Mouse (Mus musculus) embryonic fibroblast, embryonic 13.5 days (primary cell): ENCODE measurements around the gene Itgal. TPM values are rescaled to one million over a fixed set of nuclear protein-coding genes. Genes with fewer than 3 reads are reported as not detected.
A peak's percentile ranks its signal among the peaks of the same experiment; 100 is the strongest.
"Not testable (repeated sequence)": the region's sequence is repeated elsewhere in the genome, so short reads cannot be mapped to it uniquely, and the experiment has no call there.

ENCODE experiments used
- H3K27ac ChIP-seq: 2 replicates; pipeline ENCODE4 v1.5.1; 2012; ENCODE audit warnings: low read length, control low read depth, inconsistent platforms; ENCODE audit not compliant: insufficient read depth
- H3K4me1 ChIP-seq: 2 replicates; pipeline ENCODE4 v1.6.1; 2011; ENCODE audit warnings: low read length; ENCODE audit not compliant: control insufficient read depth, insufficient read depth
- H3K4me3 ChIP-seq: 2 replicates; pipeline ENCODE4 v1.5.1; 2011; ENCODE audit warnings: mild to moderate bottlenecking, control low read depth, low read length; ENCODE audit not compliant: insufficient read depth
- CTCF ChIP-seq: IDR thresholded peaks from 2 replicates; pipeline ENCODE4 v1.5.1; 2011; ENCODE audit warnings: mild to moderate bottlenecking, control low read depth, low read length, moderate library complexity, borderline replicate concordance; ENCODE audit not compliant: insufficient read depth
- POLR2A ChIP-seq: IDR thresholded peaks from 2 replicates; pipeline ENCODE4 v1.6.1; 2011; ENCODE audit warnings: low read depth, mild to moderate bottlenecking, control low read depth, low read length, moderate library complexity
- polyA plus RNA-seq: library from polyadenylated mRNA; stranded (reverse); fragments of >200 nt; gene quantifications from 2 replicates; pipeline ENCODE4 v1.2.4, GENCODE M21; 2011; ENCODE audit warnings: low read depth; ENCODE audit not compliant: missing spikeins, insufficient read length

Itgal gene
- 0.20 and 0.56 TPM in 2 replicates for polyA plus RNA-seq

GRCm38 (mm10) chr7:127296098-127296497 lies at the start of gene Itgal:
Itgal (plus strand) TSS chr7:127296260.
- TF ChIP-seq CTCF (no peak), POLR2A (no peak)
- Histone ChIP-seq H3K4me1 (no peaks in the 10 kb centered on the region), H3K4me3 (no peak within 1 kb of the TSS), H3K27ac (no peak within 1 kb of the TSS)

GRCm38 (mm10) chr7:127250511-127250910 lies 45.5 kb upstream of the Itgal start:
- H3K4me1 ChIP-seq, H3K4me3 ChIP-seq, H3K27ac ChIP-seq: not testable (repeated sequence)

GRCm38 (mm10) chr7:127252414-127252813 lies 43.6 kb upstream of the Itgal start:
- Histone ChIP-seq H3K4me3 (no peak overlapping the region), H3K27ac (no peak overlapping the region)
- no peak for TF ChIP-seq CTCF
- no peak for TF ChIP-seq POLR2A

GRCm38 (mm10) chr7:127253341-127253740 lies 42.7 kb upstream of the Itgal start:
- Histone ChIP-seq H3K4me1 (no peaks in the 10 kb centered on the region), H3K27ac (no peak overlapping the region), H3K4me3 (no peak overlapping the region)
- TF ChIP-seq CTCF (no peak), POLR2A (no peak)

More at GRCm38 (mm10) chr7:127252414-127252813, 43.6 kb upstream of the Itgal start:
- H3K4me1 ChIP-seq: no peaks in the 10 kb centered on the region

GRCm38 (mm10) chr7:127253821-127254769 lies 42.0 kb upstream of the Itgal start:
- Histone ChIP-seq H3K4me3 (peak overlapping the region; percentile 36), H3K4me1 (no peaks in the 10 kb centered on the region), H3K27ac (peak overlapping the region; percentile 28; the same call in 1 of the 2 replicates)
- peak; percentile 34; the same call in 1 of the 2 replicates for TF ChIP-seq POLR2A
- TF ChIP-seq CTCF: no peak

GRCm38 (mm10) chr7:127255008-127255407 lies 41.1 kb upstream of the Itgal start:
- Histone ChIP-seq H3K27ac (0 out of 2 replicates have a peak overlapping the region, but pooled peaks have one; percentile 28), H3K4me3 (0 out of 2 replicates have a peak overlapping the region, but pooled peaks have one; percentile 36), H3K4me1 (no peaks in the 10 kb centered on the region)
- TF ChIP-seq CTCF (no peak), POLR2A (peak; percentile 34; the same call in 1 of the 2 replicates)

- Histone ChIP-seq H3K27ac (no peak overlapping the region), H3K4me3 (no peak overlapping the region), H3K4me1 (0 out of 2 replicates have a peak, but pooled peaks cover under 1% of the 10 kb centered on the region)
- TF ChIP-seq POLR2A: no peak
- TF ChIP-seq CTCF: no peak
Observed at GRCm38 (mm10) chr7:127255965-127256364, 40.1 kb upstream of the Itgal start.

- H3K4me3 ChIP-seq: no peak overlapping the region
- H3K27ac ChIP-seq: no peak overlapping the region
- 0 out of 2 replicates have a peak, but pooled peaks cover 2% of the 10 kb centered on the region for H3K4me1 ChIP-seq
- no peak for TF ChIP-seq CTCF
Observed at GRCm38 (mm10) chr7:127256518-127256917, 39.5 kb upstream of the Itgal start.

GRCm38 (mm10) chr7:127259186-127259905 lies 36.7 kb upstream of the Itgal start:
- TF ChIP-seq CTCF: no peak
- no peak for TF ChIP-seq POLR2A
- Histone ChIP-seq H3K4me3 (peak overlapping the region; percentile 88), H3K27ac (no peak overlapping the region), H3K4me1 (0 out of 2 replicates have a peak, but pooled peaks cover 2% of the 10 kb centered on the region)
